Comparison of ENCODE assay signal across 21 mouse cellular contexts in genomic region chr1:35697834-35698500, GRCm38 (mm10).
DNase-seq lines count a peak whose midpoint lies in the region; ATAC-seq lines count a peak whose summit lies in the region.
"Had no signal": no experiment of that assay in that cellular context is flagged by ENCODE, and none has a peak within 500 bp of the region (broad histone marks: within the 10 kb centered on the region; RNA-seq: fewer than 3 reads in every experiment).

No protein-coding gene starts in this region.

- H3K27me3 ChIP-seq in heart, embryonic 10.5 days (ENCODE audit: insufficient read depth, poor library complexity, severe bottlenecking), result peaks cover 7% of the 10 kb centered on the region; the same call in 1 of the 2 replicates
- no peaks in the 10 kb centered on the region for H3K27me3 ChIP-seq in hindbrain, embryonic 13.5 days
- H3K27me3 ChIP-seq: embryonic facial prominence, embryonic 15.5 days; lung, embryonic 15.5 days; neural tube, embryonic 13.5 days had no signal

- no peak overlapping the region for H3K27ac ChIP-seq in heart, embryonic 10.5 days
- peak overlapping the region; percentile 30; the same call in 1 of the 2 replicates for H3K27ac ChIP-seq in hindbrain, embryonic 13.5 days
- H3K27ac ChIP-seq: embryonic facial prominence, embryonic 15.5 days; liver, embryonic 12.5 days; lung, embryonic 15.5 days; neural tube, embryonic 13.5 days had no signal

- 0 out of 2 replicates have a peak overlapping the region, but pooled peaks have one; percentile 5 for H3K9ac ChIP-seq in hindbrain, embryonic 13.5 days
- H3K9ac ChIP-seq: embryonic facial prominence, embryonic 15.5 days; heart, embryonic 12.5 days; liver, embryonic 12.5 days; lung, embryonic 15.5 days; neural tube, embryonic 13.5 days had no signal

- ATAC-seq in hindbrain, embryonic 13.5 days (ENCODE audit: low FRiP score), result no peak
- ATAC-seq: activated CD4-positive, CD25-positive, alpha-beta regulatory T cell, adult 4 months; intestine, embryonic 16.5 days; liver, embryonic 12.5 days had no signal

- no peaks in the 10 kb centered on the region for H3K9me3 ChIP-seq in heart, embryonic 10.5 days
- no peaks in the 10 kb centered on the region for H3K9me3 ChIP-seq in hindbrain, embryonic 13.5 days
- H3K9me3 ChIP-seq: embryonic facial prominence, embryonic 15.5 days; liver, embryonic 12.5 days; lung, embryonic 15.5 days had no signal

- WGBS in heart, embryonic 10.5 days, result 38% methylated on average over 10 of the region's 10 CpGs
- WGBS in hindbrain, embryonic 13.5 days, result 8% methylated on average over 10 of the region's 10 CpGs

- peak; percentile 20 for DNase-seq in heart, embryonic 10.5 days (ENCODE audit: low spot score)
- DNase-seq in heart, adult 8-10 months (ENCODE audit: low spot score), result no peak
- DNase-seq in ES-CJ7 (ENCODE audit: low read depth, low spot score) (peak; percentile 90), ZHBTc4 (ENCODE audit: low read depth, low spot score) (peak; percentile 92)
- DNase-seq in c-Kit-positive CD71-positive TER-119-positive erythroid progenitor cells, embryonic 14.5 days (ENCODE audit: low spot score), result no peak
- no peak for DNase-seq in urinary bladder, adult 2 months (ENCODE audit: low spot score)
- DNase-seq in urinary bladder, postnatal 25 days (ENCODE audit: low spot score), result no peak
- DNase-seq: adrenal gland, postnatal 25 days; cerebellum, adult 11 months; gastrocnemius, postnatal 14 days; heart, postnatal 36 days; kidney, postnatal 25 days had no signal

- no peak overlapping the region for H3K4me2 ChIP-seq in hindbrain, embryonic 13.5 days
- H3K4me2 ChIP-seq: embryonic facial prominence, embryonic 15.5 days; heart, embryonic 12.5 days; liver, embryonic 12.5 days; lung, embryonic 15.5 days; neural tube, embryonic 13.5 days had no signal

- no peaks in the 10 kb centered on the region for H3K4me1 ChIP-seq in heart, embryonic 10.5 days
- peaks cover 20% of the 10 kb centered on the region for H3K4me1 ChIP-seq in hindbrain, embryonic 13.5 days (replicated peaks)
- H3K4me1 ChIP-seq: heart, embryonic 12.5 days; liver, embryonic 12.5 days; lung, embryonic 15.5 days; megakaryocyte, embryonic 14.5 days had no signal

- H3K4me3 ChIP-seq in heart, embryonic 10.5 days, result no peak overlapping the region
- H3K4me3 ChIP-seq in hindbrain, embryonic 13.5 days, result no peak overlapping the region
- H3K4me3 ChIP-seq: embryonic facial prominence, embryonic 15.5 days; heart, embryonic 12.5 days; liver, embryonic 12.5 days; lung, embryonic 15.5 days; megakaryocyte, embryonic 14.5 days; neural tube, embryonic 13.5 days had no signal

- H3K36me3 ChIP-seq in heart, embryonic 10.5 days, result no peaks in the 10 kb centered on the region
- no peaks in the 10 kb centered on the region for H3K36me3 ChIP-seq in hindbrain, embryonic 13.5 days
- H3K36me3 ChIP-seq: embryonic facial prominence, embryonic 15.5 days; heart, embryonic 12.5 days; liver, embryonic 12.5 days; lung, embryonic 15.5 days; neural tube, embryonic 13.5 days had no signal

Comparison
In these comparisons a context has a peak if more than half of its experiments do, and no peak if none do; other contexts are left out.
1. DNase-seq: peak in heart, embryonic 10.5 days (single experiment), ES-CJ7 (single experiment) and ZHBTc4 (single experiment); none in heart, adult 8-10 months (single experiment), c-Kit-positive CD71-positive TER-119-positive erythroid progenitor cells, embryonic 14.5 days (single experiment), urinary bladder, adult 2 months (single experiment) and urinary bladder, postnatal 25 days (single experiment).